Mouse (Mus musculus) cerebellum, adult 2 months (tissue): Measurements from ENCODE around the gene Cipc.

Source experiments
- CTCF ChIP-seq: fragments of 200-500 bp; IDR thresholded peaks from 2 replicates; pipeline ENCODE4 v1.5.1; 2011; ENCODE audit warnings: low read depth, mild to moderate bottlenecking, control low read depth, low read length, moderate library complexity, borderline replicate concordance; ENCODE audit not compliant: insufficient read depth
- POLR2A ChIP-seq: fragments of 200-500 bp; IDR thresholded peaks from 2 replicates; pipeline ENCODE4 v1.6.1; 2011; ENCODE audit warnings: low read length, control low read depth, borderline replicate concordance; ENCODE audit not compliant: insufficient read depth

GRCm38 (mm10) chr12:86984194-86984555 lies 37.3 kb downstream of the Cipc start:
- TF ChIP-seq CTCF (no peak), POLR2A (no peak)
